Mouse (Mus musculus) hematopoietic stem cell, adult 5-6 weeks (primary cell): Measurements from ENCODE around the gene Tmcc1. TPM values are rescaled to one million over a fixed set of nuclear protein-coding genes. Genes with fewer than 3 reads are reported as not detected.
A peak's percentile ranks its signal among the peaks of the same experiment; 100 is the strongest.
"Not testable (repeated sequence)": the region's sequence is repeated elsewhere in the genome, so short reads cannot be mapped to it uniquely, and the experiment has no call there.

ENCODE experiments used
- ATAC-seq, 2 experiments: fragments of 125-278 bp in 1 of 2; replicated peaks in 1 of 2; 2 replicates each; pipeline ENCODE4 v1.8.0; 2016 to 2017; ENCODE audit warnings: inconsistent platforms in 2 of 2, mild to moderate bottlenecking in 2 of 2, moderate number of reproducible peaks in 2 of 2, low read depth in 1 of 2, moderate TSS enrichment in 1 of 2; ENCODE audit not compliant: low FRiP score in 2 of 2, poor library complexity in 2 of 2, severe bottlenecking in 2 of 2, insufficient read depth in 1 of 2, low TSS enrichment in 1 of 2
- total RNA-seq: library from RNA; stranded (forward); fragments of 172-1452, 232-1000 nt; gene quantifications from 2 replicates; pipeline ENCODE4 v1.2.3, GENCODE M21; 2017

The Tmcc1 gene
- total RNA-seq, 1 experiment from 2014 or later, result 24.3 TPM

DNA sequence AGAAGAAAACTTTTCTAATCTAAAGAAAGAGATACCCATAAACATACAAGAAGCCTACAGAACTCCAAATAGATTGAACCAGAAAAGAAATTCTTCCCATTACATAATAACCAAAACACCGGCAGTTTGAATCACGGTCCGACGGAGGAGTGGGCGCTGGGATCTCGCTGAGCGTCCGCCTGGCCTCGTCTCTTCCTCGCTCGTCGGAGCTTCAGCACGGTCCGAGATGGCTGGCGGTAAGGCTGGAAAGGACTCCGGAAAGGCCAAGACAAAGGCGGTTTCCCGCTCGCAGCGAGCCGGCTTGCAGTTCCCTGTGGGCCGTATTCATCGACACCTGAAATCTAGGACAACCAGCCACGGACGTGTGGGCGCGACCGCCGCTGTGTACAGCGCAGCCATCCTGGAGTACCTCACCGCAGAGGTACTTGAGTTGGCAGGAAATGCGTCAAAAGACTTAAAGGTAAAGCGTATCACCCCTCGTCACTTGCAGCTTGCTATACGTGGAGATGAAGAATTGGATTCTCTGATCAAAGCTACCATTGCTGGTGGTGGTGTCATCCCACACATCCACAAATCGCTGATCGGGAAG, 19.7 kb downstream of the Tmcc1 start:
- peak; percentile 71 to 76 for ATAC-seq

DNA sequence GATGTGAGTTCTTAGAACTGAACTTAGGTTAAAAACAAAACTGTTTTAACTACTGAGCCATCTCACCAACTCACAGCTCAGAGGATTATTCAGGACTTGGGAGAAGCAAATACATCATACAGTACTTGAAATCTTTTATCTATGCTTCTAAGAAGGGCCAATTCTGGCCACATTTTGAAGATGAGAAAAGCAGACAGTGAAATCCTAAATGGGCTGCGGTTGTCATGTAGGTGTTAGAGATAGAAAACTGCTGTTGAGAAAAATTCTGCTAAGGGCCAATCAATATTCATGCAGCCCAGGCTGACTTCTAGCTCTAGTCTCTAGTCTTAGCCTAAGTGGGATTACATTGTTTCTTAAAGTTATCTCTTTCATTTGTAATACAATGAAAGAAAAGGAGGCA, 26.9 kb downstream of the Tmcc1 start:
- ATAC-seq, result no peak

DNA sequence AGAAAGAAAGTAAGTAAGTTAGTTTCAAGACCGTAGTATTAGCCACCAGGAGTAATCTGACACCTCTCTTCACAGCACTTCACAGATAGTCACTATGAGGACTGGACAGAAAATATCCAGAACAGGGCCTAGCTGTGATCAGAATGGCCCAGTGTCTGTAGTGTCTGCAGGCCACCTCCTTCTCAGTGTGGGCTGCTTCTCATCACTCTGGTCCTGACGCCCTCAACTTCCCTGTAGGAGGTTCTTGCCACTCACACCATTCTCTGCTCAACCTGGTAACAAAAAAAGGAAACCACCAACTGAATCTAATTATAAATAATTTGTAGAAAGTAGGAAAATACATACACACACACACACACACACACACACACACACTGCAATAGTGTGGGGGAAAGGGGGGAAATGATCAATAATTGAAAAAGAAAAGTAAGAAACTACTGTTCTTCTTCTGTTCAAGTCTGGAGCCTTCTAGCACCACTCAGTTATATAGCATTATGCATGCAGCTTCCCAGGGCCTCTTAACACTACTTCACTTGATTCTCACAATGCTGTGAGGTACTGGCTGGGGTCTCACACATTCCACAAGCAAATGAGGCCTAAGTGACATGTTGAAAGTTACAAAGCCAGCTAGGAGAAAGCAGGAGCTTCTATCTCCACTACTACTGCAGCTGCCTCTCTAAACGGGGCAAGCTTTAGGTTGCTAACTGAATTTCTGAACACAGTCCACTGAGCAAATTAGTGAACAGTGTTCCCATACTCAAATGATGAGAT, 38.2 kb downstream of the Tmcc1 start:
- peak; percentile 48 to 65; a peak in 3 of 4 replicates for ATAC-seq

DNA sequence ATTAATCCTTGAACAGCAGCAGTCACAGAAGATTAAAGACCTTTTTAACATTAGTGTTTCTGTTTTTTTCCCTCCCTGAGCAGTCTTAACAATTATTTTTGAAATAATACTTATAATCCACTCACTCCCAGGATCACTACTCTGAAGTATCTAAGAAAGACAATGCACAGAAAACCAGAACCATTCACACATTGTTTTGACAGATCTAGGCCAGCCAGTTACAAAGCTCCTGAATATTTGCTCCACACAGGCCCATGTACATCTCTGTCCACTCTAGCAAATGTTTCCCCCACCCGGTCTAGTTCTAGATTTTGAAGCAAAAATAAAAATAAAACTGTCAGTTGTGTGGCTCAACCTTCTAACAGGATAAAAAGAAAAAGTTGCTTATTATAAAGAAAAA, 45.9 kb downstream of the Tmcc1 start:
- ATAC-seq, result no peak

DNA sequence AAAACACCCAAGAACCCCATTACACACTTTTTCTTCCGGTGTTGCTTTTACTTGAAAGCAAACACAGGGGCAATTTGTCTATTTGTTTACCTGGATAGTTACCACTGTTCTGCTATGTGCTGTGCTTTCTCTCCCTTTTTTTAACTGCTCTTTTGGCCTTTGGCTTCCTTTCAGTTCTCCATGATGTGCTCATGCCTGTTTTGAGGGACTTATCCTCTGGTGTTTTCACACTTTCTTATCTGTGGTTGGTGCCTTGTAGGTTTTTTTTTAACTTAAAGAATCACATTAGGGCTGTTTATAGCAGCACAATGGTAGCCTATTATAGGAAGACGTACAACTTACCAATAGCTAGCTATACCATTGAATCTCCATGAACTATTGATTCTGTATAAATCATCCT, 51.6 kb downstream of the Tmcc1 start:
- no peak for ATAC-seq

DNA sequence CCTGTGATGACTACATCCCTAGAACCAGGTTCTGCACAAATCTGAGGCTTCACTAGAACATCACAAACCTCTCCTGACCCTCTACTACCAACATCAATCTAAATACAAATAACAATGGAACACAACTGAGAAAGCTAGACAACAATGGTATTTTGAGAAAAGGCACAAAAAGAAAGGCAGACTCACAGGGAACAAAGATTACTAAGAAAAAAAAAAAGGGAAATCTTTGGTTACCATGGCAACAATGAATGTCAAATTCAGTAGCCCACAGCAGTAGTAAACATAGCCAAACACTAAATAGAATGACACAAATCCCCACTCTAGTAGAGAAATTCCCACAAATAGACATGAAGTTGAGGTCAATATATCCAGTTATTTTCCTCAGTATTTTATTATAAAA, 52.5 kb downstream of the Tmcc1 start:
- ATAC-seq, result no peak

GRCm38 (mm10) chr6:116139143-116139856, 54.0 kb downstream of the Tmcc1 start:
- no peak for ATAC-seq

DNA sequence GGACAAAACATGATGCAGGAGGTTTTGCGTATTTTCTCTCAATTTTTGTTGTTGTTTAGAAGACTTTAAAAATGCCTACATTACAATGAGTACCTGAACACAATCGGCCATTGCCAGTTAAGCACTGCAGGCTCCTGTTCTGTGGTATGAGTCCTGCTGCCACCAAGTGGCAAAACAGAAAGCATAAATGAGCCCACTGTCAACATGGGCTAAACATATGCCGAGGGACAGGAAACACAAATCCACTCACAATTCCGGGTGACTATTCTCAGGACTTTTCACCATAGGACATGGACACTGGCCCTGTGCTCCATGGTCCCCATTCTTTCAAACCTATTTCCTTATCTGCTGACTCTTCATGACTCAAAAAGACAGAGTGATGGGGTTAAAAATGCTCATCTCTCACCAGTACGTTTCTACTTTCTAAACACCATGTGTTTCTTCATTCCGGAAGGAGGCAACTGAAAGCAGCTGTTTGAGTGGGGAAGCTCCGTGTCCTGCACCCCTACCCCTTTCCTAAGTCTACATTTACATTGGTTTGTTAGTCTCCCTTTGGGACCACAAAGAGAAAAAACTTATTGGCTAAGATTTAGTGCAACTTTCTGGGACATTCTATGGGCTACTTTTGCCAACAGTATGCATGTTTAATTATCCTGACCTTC, 57.2 kb downstream of the Tmcc1 start:
- peak; percentile 85 to 86; a peak in 3 of 4 replicates for ATAC-seq

GRCm38 (mm10) chr6:116133756-116134155, 59.5 kb downstream of the Tmcc1 start:
- ATAC-seq, result peak in 1 of 2 experiments; percentile 46; a peak in 1 of 4 replicates

DNA sequence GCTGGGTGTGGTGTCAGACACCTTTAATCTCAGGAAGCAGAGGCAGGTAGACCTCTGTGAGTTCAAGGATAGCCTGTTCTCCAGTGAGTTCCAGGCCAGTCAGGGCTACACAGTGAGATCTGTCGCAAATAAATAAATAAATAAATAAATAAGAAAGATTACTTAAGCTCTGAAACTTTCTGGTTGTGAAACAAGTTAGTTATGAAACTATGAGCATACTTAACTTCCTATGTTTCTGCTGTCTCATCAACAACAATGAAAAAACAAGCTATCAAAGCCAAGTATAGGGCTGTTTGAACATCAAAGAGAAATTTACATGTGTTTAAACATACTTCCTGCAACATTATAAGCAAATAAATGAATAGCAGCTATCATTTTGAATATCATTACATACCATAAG, 61.5 kb downstream of the Tmcc1 start:
- ATAC-seq, result peak in 1 of 2 experiments; percentile 33; a peak in 1 of 4 replicates

GRCm38 (mm10) chr6:116128710-116129109, 64.6 kb downstream of the Tmcc1 start:
- ATAC-seq, result no peak

DNA sequence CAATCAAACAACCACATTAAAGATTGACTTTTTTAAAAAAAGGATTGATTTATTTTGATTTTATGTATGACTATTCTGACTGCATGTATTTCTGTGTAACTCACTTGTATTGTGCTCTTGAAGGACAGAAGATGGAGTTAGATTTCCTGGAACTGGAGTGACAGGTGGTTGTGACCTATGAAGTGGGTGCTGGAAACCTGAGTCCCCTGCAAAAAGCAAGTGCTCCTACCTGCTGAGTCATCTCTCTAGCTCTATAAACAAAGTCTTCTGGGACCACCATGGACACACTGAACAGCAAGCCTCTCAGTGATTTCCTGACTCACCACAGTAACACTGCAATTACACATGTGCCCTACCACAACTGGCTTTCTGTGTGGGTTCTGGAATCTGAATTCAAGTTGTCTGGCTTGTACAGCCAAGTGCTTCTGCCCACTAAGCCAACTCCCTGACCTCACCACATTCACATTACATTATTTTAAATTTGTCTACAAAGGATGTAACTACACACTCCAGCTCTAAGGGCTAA, 65.3 kb downstream of the Tmcc1 start:
- ATAC-seq, result no peak

DNA sequence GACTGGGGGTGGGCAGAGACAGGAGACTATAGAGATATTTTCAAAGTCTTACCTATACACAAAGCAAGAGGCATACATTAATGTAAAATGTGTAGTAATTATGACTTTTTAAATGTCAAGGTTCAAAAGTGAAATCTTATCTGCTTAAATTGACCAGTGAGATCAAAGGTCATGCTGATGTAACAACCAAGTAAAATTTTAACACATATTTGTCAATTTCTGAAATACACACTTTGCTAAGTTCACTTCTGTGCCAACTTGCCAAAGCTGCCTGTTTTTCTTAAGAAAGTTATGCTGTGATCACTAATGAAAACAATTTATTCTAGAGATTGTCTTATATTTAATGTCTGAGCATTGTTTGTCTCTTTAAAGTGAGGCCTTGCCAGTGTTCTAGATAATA, 66.7 kb downstream of the Tmcc1 start:
- no peak for ATAC-seq

GRCm38 (mm10) chr6:116122881-116123280, 70.4 kb downstream of the Tmcc1 start:
- ATAC-seq, result no peak

GRCm38 (mm10) chr6:116119669-116120068, 73.6 kb downstream of the Tmcc1 start:
- no peak for ATAC-seq

- not testable (repeated sequence) for ATAC-seq
These were observed 76.7 kb downstream of the Tmcc1 start for GRCm38 (mm10) chr6:116116634-116117033.

DNA sequence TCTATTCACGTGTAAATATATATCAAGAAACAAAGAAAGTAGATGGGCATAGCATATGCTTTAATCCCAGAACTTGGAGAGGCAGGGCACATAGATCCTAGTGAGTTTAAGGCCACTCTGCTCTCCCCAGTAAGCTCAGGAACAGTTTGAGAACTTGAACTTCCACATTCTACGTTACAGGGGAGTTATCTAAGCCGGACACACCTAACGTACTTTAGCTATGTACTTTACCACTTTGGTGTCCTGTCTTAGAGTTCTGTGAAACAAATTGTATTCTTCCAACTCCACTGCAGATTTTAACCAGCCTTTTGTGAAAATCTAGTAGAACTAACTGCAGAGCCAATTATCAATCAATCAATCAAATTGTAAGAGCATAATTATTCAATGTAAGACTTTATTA, 82.7 kb downstream of the Tmcc1 start:
- no peak for ATAC-seq
